Mouse (Mus musculus): ENCODE measurements around the gene Daam1.
A peak's percentile ranks its signal among the peaks of the same experiment; 100 is the strongest.

Gene Daam1

DNA sequence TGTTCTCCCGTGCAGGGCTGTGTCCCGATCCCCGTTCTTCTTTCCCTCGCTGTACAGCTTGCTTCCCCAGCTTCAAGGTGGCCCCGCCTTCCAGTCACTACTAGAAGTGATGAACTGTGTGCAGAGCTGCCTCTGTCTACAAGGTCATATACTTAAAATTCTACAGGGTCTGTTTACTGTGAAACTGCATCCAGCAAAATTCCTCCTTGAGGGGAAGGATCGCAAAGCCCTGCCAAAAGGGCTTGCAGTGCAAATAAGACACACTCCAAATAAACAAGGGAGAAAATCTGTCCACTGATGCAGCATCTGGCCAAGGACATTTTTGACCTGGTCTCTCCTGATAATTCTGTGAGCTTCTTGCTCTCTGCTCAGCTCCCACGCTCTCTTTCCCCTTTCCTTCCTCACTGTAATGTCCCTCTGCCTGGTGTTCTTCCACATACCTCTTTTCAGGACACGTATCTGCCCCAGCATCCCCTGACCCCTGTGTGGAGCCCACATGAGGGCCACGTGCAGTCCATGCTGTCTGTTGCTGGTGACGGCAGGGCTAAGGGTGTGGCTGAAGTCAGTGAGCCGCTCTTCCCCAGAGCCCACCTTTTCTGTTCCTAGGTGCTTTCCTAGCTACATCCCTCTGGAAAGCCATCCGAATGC is 141.9 kb downstream of the Daam1 start:
- peak; percentile 98 for DNase-seq

- DNase-seq, result peak; percentile 95
Observed at GRCm38 (mm10) chr12:71973577-71973976, 142.7 kb downstream of the Daam1 start.

DNA sequence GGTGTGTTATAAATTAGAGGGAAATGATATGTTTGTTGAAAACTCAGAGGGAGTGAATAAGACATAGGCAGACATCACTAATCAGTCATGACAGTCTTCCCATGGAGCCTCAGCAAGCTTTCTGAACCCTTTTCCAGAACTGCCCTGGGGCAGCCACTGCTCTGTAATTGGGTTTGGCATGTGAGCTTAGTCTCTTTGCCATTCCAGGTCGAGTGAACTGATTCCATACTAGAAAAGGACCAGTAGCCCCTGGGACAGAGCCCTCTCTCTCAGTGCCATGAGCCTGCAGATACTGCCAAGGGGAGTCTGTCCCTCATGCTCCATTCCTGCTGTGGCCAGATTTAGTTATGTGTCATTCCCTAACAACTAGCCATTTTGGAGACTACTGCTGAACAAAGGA is 144.7 kb downstream of the Daam1 start:
- DNase-seq, result peak; percentile 83

DNA sequence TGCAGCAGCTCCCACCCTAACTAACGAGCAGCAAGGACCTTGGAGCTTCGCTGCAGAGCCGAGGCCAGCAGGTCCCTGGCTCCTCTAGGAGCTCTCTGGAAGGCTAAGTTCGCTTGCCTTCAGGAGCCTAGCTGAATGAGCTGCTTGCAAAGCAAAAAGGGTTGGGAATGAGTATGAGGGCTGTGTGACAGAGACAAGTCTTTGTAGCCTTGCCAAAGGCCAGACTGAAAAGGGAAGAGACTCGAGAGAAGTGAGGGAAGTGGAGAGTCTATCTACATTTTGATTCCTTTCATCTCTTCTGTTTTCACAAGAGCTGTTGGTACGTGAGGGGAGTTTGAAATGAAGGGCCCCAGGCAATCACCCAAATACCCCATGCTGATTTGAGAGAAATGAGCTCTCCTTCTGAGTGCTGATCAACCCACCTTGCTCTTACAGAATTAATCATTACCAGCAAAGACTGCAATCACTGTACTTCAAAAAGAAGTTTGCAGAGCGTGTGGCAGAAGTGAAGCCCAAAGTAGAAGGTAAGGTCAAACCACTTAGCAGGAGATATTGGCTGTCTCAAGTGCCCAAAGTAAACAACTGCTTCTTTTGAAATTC is 145.6 kb downstream of the Daam1 start:
- peak; percentile 66 for DNase-seq

GRCm38 (mm10) chr12:71977364-71977763 is 146.5 kb downstream of the Daam1 start:
- DNase-seq, result peak; percentile 80

GRCm38 (mm10) chr12:71978513-71979352 is 147.9 kb downstream of the Daam1 start:
- DNase-seq, result peak; percentile 98

DNA sequence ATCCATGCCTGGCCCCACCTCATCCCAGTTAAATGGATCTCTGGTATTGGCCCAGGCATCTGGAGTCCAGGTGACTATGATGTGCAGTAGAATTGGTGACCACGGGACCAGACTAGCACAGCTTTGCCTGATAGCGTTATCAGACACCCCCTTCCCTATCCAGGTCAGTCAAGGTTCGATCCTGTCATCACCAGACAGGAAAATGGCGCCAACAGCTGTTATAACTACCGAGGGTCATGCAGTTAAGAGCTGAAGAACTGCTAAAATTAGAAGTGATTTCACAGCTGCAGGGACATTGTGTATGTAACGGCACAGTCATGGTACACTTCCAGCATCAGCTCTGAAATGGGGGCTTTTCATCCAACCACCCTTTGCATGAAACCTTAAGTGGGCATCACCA is 149.3 kb downstream of the Daam1 start:
- peak; percentile 97 for DNase-seq

- DNase-seq, result peak; percentile 82
Observed at GRCm38 (mm10) chr12:71980746-71981145, 149.9 kb downstream of the Daam1 start.

DNA sequence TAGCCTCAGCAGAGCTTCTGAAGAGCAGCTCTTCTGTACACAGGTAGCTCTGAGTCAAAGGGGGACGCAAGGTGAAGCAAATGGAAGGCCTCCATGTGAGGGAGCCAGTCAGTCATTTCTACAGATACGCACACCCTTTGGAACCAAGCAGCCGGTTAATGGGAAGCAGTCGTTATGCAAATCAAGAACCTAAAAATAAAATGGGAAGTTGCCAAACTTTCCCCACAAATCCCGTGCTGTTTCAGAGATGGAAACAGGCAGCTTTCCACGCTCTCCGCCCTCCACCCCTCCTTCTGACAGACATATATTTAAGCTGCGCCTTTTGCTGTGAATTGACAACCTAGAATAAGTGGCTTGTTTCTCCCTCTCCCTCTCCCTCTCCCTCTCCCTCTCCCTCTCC is 150.4 kb downstream of the Daam1 start:
- peak; percentile 93 for DNase-seq

DNA sequence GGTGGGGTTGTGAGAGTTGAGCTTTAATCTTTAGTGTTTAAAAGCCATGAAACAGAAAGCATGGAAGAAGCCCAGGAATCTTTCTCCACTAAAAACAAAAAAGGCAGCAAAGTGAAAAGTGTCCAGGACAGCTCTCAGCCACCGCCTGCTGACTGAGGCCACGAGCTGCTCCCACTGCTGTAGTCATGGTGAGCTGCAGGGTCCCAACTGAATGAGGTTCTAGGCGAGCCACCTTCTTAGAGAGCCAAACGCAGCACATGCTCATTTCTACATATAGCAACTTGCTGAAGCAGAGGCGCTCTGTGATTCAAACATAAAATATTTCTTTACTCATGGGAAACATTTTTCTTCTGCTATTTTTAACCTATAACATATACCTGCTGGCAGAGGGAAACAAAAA is 150.9 kb downstream of the Daam1 start:
- peak; percentile 90 for DNase-seq

- DNase-seq, result peak; percentile 96
Observed at GRCm38 (mm10) chr12:71983102-71983715, 152.3 kb downstream of the Daam1 start.

DNA sequence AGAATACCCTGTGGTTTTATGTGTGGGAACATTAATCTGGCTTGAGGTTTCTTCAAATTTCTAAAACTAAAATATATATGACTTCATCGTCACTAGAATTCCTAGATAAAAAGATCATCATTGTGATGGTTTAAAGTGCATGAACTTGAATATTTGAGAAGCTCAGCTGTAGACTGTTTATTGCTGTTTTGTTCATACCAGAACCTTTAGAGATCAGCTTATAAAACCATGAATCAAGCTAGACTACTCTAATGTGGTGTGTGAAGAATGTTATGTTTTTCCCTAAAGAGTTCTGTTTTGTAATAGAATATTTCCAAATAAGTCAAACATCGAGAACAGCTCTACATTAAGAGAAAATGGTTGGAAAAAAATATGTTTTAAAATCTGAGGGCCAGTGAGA is 156.3 kb downstream of the Daam1 start:
- no peak for DNase-seq

GRCm38 (mm10) chr12:71987885-71988284 is 157.0 kb downstream of the Daam1 start:
- peak; percentile 66 for DNase-seq

DNA sequence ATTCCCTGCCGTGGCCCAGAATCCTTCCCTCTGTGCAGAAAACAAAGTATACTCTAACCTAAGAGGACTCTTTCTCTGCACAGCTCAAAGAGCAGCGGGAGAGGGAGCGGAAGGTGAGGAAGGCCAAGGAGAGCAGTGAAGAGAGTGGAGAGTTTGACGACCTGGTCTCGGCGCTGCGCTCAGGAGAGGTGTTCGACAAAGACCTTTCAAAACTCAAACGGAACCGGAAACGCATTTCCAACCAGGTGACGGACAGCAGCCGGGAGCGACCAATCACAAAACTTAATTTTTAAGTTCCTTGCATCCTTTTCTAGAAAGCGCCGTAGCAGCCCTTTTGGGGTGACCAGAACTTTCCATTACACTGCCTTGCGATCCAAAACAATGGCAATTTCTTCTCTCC is 158.7 kb downstream of the Daam1 start:
- DNase-seq, result peak; percentile 84

- peak; percentile 65 for DNase-seq
Observed at GRCm38 (mm10) chr12:71992599-71993210, 161.8 kb downstream of the Daam1 start.

GRCm38 (mm10) chr12:71995831-71996230 is 165.0 kb downstream of the Daam1 start:
- DNase-seq, result peak; percentile 91

DNA sequence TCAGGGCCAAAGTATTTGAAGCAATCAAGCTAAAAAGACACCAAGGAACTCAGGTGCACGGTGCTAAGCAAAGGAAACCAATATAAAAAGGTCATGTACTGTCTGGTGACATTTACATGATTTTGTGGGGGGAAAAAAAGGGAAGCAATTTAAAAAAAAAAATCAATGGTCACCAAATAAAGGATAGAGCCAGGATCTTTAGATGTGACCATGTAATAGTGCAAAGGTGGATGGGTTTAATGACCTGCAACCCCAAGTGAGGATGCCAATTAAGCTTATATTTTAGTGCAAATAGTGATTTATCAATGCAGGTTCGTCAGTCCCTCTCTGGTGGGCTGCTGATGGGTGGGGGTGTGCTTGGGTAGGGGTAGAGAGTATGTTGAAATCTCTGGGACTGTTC is 166.0 kb downstream of the Daam1 start:
- no peak for DNase-seq

DNA sequence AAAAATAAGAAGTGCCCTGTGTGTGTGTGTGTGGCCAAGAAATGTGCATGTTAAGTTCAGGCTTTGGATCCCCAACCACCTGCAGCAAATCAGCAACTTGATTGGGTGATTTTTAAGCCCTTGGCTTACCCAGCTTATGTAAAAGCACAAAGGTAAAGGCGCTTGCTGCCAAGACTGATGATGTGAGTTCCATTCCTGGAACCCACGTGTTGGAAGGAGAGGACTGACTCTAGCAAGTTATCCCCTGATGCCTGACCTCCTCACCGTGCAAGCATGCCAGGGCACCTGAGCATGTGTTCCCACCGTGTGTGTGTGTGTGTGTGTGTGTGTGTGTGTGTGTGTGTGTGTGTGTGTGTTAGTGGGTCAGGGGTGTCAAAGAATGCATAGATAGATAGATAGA is 166.5 kb downstream of the Daam1 start:
- peak; percentile 97 for DNase-seq

DNA sequence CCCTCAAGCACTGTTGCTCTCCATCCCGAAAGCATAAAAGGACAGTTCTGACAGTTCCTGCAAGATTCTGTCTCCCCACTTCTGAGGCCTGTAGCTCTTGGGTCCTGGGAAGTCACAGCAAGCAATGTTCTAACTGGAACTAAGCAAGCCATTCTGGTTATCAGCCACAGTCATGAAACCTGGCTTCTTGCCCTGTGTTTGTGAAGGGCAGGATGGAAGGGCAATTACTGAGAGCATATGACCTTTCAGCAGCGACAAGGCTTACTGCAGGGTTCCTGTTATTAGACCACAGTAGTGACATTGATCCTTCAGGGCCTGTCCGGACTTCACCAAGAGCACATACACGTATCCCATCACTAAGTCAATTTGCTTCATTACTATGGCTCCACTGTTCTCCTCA is 167.8 kb downstream of the Daam1 start:
- peak; percentile 98 for DNase-seq

DNA sequence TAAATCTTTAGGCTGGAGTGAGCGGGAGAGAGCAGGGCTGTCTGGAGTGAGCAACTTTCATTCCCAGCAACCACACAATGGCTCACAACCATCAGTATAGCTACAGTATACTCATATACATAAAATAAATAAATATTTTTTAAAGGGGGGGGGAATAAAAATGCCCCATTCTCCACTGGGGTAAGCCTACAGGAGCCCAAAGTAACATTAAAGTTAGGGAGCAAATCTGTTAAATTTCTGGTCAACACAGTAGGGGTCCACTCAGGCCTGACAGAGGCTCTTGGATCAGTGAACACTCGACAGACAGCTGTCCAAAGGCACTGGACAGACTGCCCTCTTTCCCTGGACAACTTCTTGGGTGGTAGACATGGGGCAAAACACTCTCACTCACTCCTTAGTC is 168.8 kb downstream of the Daam1 start:
- DNase-seq, result peak; percentile 79

- peak; percentile 89 for DNase-seq
Observed at GRCm38 (mm10) chr12:72001811-72002210, 170.9 kb downstream of the Daam1 start.

DNA sequence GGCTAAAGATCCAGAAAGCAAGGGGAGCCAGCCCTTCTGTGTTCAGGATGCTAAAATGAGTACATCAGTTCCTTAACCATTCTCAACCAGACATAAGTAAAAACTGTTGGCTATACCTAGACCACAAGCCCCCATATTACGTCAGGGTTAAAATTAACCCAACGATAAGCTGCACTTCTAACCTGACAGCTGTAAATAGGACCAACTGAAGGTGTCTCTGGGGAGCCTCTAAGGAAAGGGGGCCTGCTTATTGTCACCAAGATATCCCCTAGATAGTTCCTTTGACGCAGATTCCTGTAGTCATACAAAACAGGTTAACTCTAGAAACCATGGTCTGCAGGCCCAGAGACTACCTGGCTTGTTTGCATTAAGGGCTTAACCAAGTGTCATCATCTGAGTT is 174.4 kb downstream of the Daam1 start:
- peak; percentile 12 for DNase-seq

GRCm38 (mm10) chr12:72007656-72008055 is 176.8 kb downstream of the Daam1 start:
- no peak for DNase-seq
